Comparison of ENCODE assay signal across 8 mouse cellular contexts in the genomic region with DNA sequence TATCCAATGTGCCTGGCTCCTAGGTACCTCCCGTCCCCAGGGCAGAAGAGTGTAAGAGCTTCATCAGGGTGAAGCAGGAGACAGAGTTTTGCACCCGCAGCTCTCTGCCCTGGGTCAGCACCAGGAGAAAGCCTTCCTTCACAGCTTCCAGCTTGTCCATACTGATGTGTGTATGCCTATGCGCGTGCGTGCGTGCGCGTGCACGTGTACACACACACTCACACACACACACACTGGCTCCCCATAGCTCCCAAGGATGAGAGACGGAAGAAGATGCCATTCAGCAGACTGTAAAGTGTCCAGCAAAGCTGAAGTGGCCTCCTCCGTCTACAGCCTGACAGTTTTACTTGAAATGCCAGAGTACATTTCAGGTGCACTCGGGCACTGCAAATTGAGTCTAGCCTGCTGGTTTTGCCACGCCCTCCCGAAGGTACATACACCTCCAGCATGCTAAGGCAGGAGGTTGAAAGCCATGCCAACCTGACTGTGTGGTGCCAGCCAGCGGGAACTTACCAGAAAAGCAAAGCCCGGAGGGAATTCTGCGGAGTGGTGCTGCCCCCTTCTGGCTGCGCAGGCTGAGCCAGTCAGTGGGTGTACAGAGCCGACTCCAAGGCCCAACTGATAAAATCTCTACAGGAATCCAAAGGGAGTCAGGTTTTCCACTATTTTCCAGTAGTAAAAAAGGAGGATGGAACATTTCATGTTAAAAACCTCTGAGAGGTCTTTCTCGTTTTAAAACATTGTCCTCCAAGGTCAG.
DNase-seq lines count a peak whose midpoint lies in the region; ATAC-seq lines count a peak whose summit lies in the region.

No protein-coding gene starts in this region.

- no peak overlapping the region for H3K9ac ChIP-seq in forebrain, embryonic 14.5 days (ENCODE audit: low read length)
- no peak overlapping the region for H3K9ac ChIP-seq in liver, embryonic 16.5 days (ENCODE audit: low read depth, low read length)

- peak; percentile 65 for ATAC-seq in cerebellum, adult (ENCODE audit: insufficient number of reproducible peaks, low FRiP score, low TSS enrichment)
- ATAC-seq in forebrain, embryonic 14.5 days = peak; percentile 85
- ATAC-seq in liver, embryonic 16.5 days (ENCODE audit: low read depth) = peak; percentile 45; the same call in 1 of the 2 replicates
- peak; percentile 45 for ATAC-seq in neutrophil, adult 5-6 weeks (ENCODE audit: extremely low read depth, insufficient number of reproducible peaks, low FRiP score, poor library complexity, severe bottlenecking)

- peaks cover 14% of the 10 kb centered on the region for H3K4me1 ChIP-seq in forebrain, embryonic 14.5 days (ENCODE audit: control insufficient read depth, insufficient read depth, low read length)
- H3K4me1 ChIP-seq in liver, embryonic 16.5 days (ENCODE audit: control insufficient read depth, low read depth, low read length) = peaks cover 3% of the 10 kb centered on the region; the same call in 1 of the 2 replicates

- intact Hi-C loops in heart, postnatal 10 days (cut with DNase I) = loop anchor here (1.0 to 2.0 kb wide), 5 partner anchors 193 to 371 kb away; no protein-coding TSS in a partner anchor

- H3K36me3 ChIP-seq in forebrain, embryonic 14.5 days (ENCODE audit: control insufficient read depth, insufficient read depth, low read length) = no peaks in the 10 kb centered on the region
- no peaks in the 10 kb centered on the region for H3K36me3 ChIP-seq in liver, embryonic 16.5 days (ENCODE audit: control insufficient read depth, insufficient read depth)

- H3K9me3 ChIP-seq in forebrain, embryonic 14.5 days (replicated peaks; ENCODE audit: control insufficient read depth, low read length) = no peaks in the 10 kb centered on the region
- H3K9me3 ChIP-seq in liver, embryonic 16.5 days (replicated peaks; ENCODE audit: control insufficient read depth, low read length) = no peaks in the 10 kb centered on the region

- DNase-seq in CD8-positive naive resting alpha-beta T cell, adult 2 months (ENCODE audit: low read depth in 2 of 2, low spot score in 2 of 2) = peak; percentile 33 to 52
- peak; percentile 93 for DNase-seq in forebrain, embryonic 14.5 days (ENCODE audit: low spot score)
- DNase-seq in heart, postnatal 10 days = peak; percentile 82 to 90
- DNase-seq in kidney, postnatal 4 days = peak; percentile 93 to 94
- peak; percentile 65 for DNase-seq in testis, postnatal 14 days (ENCODE audit: low spot score)

- H3K4me3 ChIP-seq in forebrain, embryonic 14.5 days (ENCODE audit: low read depth, low read length) = no peak overlapping the region
- no peak overlapping the region for H3K4me3 ChIP-seq in liver, embryonic 16.5 days (ENCODE audit: low read depth, low read length)

- H3K4me2 ChIP-seq in forebrain, embryonic 14.5 days (ENCODE audit: low read length) = peak overlapping the region; percentile 41; the same call in 1 of the 2 replicates
- no peak overlapping the region for H3K4me2 ChIP-seq in liver, embryonic 16.5 days (ENCODE audit: low read depth, low read length)

- no peaks in the 10 kb centered on the region for H3K27me3 ChIP-seq in forebrain, embryonic 14.5 days (replicated peaks; ENCODE audit: control insufficient read depth, insufficient read depth, low read length)
- peaks cover 25% of the 10 kb centered on the region for H3K27me3 ChIP-seq in liver, embryonic 16.5 days (ENCODE audit: control insufficient read depth, insufficient read depth, low read depth, low read length)

- 36% methylated on average over 20 of the region's 20 CpGs for WGBS in forebrain, embryonic 14.5 days
- 36% methylated on average over 20 of the region's 20 CpGs for WGBS in liver, embryonic 16.5 days (ENCODE audit: insufficient replicate concordance)

- H3K27ac ChIP-seq in forebrain, embryonic 14.5 days (ENCODE audit: low read depth, low read length) = no peak overlapping the region
- no peak overlapping the region for H3K27ac ChIP-seq in liver, embryonic 16.5 days (ENCODE audit: low read length)

Comparison
In these comparisons a context has a peak if more than half of its experiments do, and no peak if none do; other contexts are left out.
1. DNase-seq: peak in every context shown above with its lines; median percentile 94 in kidney, postnatal 4 days; 93 in forebrain, embryonic 14.5 days; 86 in heart, postnatal 10 days; 65 in testis, postnatal 14 days; 42 in CD8-positive naive resting alpha-beta T cell, adult 2 months.